Mouse (Mus musculus) heart, postnatal 36 days (tissue): ENCODE results near the gene Tmem198. TPM values are rescaled to one million over a fixed set of nuclear protein-coding genes. Genes with fewer than 3 reads are reported as not detected.

Experiments
- DNase-seq, 2 experiments: peaks; one replicate each; pipeline ENCODE4 v3.0.0; 2021 to 2022
- intact Hi-C: fragments of 180-260 bp; cut with DNase I; formaldehyde crosslinking; loops from one replicate; pipeline ENCODE4 v1.15.1; 2025
- total RNA-seq, 2 experiments: library from RNA; stranded (reverse); gene quantifications; 2 replicates each; pipeline ENCODE4 v1.2.3; 2021

Gene Tmem198
- total RNA-seq, 2 experiments from 2014 or later, result 0.11 to 0.19 TPM

DNA sequence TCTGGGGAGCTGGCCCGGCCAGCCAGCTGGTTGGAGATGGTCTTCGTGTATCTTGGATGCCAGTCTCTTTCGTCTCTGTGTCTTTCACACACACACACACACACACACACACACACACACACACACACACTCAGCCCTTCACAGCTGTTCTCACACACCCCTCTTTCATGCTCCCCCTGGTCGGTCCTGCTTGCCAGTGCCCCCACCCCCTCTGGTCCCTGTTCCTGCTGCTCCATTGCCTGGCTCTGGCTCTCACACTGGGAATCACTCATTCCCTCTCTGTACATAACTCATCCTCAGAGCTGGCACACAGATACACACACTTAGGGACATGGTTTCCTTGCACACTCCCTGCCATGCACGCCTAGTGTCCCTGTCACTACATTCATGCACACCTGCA lies 27.4 kb upstream of the Tmem198 start:
- no peak for DNase-seq
- intact Hi-C loops, result no loop called here

DNA sequence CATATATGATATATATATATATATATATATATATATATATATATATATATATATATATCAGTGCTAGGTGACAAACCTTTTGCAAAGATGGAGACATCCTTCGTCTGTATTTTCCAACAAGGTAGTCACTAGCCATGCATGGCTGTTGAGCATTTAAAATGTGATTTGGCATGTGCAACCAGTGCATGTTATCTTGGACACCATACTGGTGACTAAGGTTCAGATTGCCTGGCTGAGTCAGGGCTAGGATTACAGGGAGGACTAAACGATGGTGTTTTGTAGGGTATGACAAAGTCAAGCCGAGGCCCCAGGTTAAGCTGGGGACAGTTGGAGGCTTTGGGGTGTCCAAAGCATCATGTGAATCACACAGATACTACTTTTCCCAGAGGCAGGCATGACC lies 23.9 kb upstream of the Tmem198 start:
- no peak for DNase-seq
- intact Hi-C loops, result no loop called here

DNA sequence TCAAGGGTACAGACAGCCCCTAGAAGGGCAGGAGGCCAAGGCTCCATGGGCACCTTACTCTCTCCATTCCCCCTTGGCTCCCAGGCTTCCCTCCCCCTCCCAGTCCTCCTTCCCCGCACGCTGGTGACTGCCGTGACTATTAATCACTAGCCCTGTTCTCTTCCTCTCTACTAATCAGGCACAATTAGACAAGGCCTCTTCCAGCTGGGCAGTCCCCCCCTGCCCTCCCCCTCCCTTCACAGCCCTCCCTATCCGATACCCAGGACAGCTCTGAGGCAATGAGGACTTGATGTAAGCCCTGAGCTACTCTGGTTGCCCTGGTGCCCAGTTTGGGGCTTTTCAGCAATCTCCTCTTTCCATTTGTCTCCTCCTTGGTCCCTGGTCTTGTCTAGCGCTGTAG lies 23.4 kb upstream of the Tmem198 start:
- no peak for DNase-seq
- intact Hi-C loops, result no loop called here

DNA sequence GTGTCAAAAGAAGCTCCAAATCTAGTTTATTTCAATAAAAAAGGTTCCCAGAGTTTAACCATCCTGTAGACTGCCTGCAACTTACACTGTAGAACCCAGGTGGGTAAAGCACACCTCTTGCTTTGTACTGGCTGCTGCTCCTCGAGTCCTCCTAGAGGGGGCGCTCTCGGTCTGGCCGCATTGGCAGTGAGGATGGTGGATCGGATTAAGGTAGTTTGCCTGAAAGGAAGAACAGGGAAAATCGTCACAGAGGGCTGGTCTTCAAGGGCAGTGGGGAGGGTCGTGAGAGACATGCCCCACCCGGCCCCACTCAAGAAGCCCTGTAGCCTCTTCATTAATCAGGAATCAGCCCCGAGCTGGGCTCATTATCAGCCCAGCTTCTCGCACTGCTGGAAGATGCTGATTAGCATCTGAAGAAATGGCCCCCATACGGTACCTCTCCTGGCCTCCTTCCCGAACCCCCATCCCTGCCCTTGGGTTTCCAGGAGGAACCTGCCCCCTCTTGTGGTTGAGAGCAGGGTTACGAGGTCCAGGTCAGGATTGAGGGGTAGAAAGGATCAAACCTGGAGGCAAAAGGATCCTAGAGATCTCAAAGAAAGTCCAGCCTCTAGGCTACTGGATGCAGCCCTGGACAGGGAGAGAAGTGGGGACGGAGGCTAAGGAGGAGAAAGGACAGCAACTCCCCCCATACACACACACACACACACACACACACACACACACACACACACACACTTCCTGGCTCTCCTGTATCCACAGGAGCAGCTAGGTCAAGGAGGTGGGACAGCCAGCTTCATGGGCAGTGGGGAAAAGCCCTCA lies 22.4 kb upstream of the Tmem198 start:
- intact Hi-C loops, result no loop called here
- DNase-seq, result no peak

DNA sequence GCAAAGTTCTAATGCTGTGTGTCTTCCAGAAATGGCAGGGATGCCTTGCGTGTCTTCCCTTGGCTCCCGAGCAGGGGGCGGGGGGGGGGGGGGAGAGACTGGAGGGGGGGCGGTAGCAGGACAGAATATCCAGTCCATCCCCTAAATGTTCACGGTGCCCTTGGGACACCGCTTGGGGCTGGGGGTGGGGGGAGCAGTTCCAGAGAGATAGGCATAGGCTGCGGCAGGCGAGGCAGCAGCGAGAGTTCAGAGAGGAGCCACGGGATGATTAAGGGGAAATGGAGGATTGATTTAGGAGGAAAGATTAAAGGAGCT lies 21.7 kb upstream of the Tmem198 start:
- intact Hi-C loops, result no loop called here
- DNase-seq, result no peak

DNA sequence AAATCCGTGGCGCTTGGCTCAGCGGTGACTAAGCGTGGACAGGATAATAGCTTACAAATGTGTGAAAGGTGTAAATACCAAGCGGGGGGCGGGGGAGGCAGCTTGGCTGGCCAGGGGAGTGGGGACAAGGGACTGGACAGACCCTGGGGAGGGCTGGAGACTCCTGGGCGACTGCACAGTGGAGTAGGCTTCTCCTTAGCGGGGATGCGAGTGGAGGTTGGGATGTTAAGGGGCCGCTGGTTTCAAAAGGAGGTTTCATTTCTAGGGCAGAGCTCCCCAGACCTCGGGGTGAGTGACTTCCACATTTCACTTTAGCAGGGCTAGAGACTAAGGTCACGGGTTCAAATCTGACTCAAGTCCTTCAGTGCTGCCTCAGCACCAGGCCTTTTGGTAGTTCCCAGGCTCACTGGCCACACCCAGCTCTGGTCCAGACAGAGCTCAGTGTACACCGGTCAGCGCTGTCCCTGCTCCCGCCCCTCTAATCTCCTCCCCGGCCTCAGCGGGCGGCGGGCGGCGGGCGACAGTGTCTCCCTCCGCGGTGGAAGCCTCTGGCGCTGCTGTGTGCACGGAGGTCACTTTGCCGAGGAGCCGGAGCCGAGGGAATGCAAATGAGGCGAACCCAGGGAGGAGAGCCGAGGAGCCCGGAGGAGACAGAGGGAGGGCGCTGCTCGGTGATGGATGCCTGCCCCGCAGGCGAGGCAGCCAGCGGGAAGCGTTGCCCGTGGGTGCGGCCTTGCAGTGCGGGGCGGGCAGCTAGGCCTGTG lies 21.1 kb upstream of the Tmem198 start:
- intact Hi-C loops, result no loop called here
- DNase-seq, result peak; percentile 43 to 65

DNA sequence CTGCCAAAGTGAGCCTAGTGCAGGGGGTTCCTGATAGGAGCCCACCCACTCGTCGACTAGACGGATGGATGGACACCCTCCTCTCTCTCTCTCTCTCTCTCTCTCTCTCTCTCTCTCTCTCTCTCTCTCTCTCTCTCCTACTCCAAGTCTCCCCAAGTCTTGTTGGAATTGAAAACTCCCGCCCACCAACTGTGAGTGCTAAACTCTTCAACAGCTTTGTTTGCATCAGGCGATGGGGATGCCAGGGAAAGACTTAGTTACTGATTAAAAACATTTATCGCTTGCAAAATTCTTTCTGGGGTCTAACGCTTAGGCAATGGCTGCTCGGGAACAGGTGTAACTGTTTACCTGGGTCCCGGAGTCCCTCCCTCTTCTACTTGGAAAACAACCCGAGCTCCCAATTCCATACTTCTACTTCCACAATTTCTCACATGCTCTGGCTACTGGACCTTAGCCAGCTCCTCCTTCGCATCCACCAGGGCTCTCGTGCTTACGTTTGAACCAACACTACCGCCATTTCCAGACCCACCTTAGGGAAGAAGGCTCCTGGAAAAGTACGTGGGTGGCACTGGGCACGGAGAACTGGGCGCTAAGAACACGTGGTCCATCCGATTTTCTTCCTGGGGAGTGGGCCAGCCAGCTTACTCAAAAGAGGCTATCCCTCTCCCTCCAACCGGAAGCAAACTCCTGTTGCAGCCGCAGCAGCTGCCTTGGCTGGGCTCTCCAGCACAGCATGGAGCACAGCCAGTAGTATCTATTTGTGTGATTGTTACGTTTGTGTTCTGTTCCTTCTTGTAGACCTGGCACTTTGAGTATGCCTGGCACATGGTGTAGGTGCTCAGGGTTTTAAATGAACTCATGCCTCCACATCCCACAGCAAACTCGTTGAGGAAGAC lies 20.3 kb upstream of the Tmem198 start:
- DNase-seq, result peak in 1 of 2 experiments; percentile 40
- intact Hi-C loops, result no loop called here

DNA sequence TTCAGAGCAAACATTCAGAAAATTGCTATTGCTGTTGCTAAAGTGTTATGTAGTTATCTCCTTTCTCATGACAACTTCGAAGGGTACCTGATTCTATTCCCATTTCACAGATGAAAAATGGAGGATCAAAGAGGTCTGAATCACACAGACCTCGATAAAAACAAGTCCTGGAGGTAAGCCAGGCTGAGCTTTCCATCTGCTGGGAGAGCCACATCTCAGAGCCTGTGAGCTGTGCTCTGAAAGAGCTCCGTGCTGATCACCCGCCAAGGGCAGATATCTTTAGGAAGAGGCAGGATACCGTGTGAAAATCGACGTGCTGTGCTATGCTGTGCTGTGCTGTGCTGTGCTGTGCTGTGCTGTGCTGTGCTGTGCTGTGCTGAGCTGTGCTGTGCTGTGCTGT lies 19.0 kb upstream of the Tmem198 start:
- DNase-seq, result no peak
- intact Hi-C loops, result no loop called here

DNA sequence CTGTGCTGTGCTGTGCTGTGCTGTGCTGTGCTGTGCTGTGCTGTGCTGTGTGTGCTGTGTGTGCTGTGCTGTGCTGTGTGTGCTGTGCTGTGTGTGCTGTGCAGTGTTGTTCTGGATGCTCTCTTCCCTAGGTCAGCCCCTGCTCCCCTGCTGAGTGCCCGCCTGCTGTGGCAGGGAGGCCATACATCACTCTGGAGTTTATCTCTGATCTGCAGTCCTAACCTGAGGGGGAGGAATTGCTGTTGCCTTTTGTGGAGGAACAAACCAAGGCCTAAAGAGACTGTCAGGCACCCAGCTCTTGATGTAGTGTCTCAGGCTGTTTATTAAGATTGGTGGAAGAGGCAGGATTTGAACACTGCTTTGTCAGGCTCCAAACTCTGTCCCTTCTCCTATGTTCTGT lies 16.7 kb upstream of the Tmem198 start:
- intact Hi-C loops, result no loop called here
- no peak for DNase-seq

DNA sequence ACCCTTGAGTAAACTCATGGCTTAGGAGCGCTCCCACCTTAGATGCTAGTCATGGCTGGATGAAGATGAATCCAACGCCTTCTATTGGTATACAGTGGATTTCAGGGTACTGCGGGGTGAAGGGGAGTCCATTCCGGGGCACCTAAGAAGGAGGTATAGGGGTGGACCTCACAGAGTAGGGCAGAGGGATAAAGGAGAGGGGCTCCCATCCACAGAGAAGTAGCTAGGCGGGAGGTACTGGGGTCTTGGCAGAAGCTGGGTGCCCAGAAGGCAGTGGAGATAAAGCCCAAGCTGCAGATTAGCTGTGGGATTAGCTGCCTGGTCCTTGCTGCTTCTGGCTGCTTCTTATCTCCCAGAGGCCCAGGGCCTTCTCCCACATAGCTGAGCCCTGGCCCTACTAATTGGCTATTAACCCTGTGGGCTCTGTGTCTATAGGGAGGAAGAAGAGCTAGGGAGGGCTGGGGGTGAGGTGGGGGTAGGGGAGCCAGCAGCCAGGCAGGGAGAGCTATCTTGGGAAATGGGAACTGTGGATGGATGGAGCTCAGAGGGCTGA lies 15.6 kb upstream of the Tmem198 start:
- intact Hi-C loops, result no loop called here
- DNase-seq, result no peak

DNA sequence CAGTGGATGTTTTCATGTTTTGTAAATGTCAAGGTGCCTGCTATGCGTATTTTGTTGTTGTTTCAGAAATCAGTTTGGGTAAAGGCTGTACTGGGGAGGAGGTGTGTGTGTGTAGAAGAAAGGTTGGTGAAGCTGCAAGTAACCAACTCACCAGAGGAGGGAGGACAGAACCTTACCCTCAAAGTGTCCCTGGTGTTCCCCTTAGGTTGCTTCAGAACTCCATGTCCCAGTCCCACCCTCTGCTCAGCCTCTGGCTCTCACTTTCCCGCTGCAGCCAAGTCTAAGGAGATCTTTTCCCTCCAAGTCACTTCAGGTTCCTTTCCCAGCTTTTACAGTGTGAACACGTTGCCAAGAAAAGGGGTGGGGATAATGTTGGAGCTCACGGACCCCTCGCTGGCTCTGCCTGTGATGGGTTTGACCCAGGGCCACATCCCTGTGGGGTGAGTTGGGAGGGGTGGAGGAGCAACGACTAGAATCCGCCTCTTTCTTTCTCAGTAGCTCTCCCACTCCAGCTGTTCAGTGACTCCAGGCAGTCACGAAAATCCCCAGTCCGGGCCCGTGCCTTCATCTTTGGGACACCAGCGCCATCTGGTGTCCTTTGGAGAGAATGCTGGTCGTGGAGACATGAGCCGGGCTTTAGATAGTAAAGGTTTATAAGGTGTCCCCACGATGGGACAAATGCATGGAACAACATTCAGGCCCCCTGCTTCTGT lies 12.0 kb upstream of the Tmem198 start:
- intact Hi-C loops, result loop anchor here (1.0 kb wide), 2 partner anchors 21 to 124 kb away; no protein-coding TSS in a partner anchor
- DNase-seq, result peak; percentile 81 to 82

DNA sequence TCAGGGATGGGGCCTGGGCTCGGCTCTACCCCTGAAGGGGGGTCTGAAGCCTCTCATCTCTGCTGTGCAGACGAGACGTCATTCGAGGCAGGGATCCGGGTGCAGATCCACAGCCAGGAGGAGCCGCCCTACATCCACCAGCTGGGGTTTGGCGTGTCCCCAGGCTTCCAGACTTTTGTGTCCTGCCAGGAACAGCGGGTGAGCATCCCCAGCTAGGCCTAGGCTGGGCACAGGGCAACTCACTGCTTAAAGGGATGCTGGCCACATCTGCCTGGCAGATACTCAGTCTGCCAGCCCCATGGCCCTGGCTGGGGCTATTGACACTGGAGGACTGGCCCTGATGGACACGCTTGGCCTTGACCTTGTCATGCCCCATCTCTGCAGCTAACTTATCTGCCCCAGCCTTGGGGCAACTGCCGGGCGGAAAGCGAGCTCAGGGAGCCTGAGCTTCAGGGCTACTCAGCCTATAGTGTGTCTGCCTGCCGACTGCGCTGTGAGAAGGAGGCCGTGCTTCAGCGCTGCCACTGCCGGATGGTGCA lies 10.0 kb upstream of the Tmem198 start:
- intact Hi-C loops, result no loop called here
- DNase-seq, result no peak

DNA sequence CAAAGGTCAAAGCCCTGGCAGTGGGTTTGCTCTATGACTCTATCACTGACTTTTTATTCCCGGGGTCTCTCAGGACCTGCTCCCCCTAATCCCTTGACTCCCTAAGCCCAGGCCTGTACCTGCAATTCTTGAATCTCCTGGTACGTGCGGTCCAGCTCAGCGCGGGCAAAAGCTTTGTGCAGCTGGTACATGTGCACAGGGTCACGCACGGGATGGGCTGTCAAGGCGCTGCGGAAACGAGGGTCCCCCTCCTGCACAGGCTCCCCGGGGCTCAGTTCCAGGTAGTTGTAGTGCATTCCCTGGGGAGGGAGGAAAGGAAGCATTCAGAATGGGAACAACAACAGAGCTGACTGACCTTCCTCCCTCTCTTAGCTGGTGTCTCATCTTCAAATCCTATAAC lies 2.9 kb upstream of the Tmem198 start:
- intact Hi-C loops, result loop anchor here (5.0 kb wide), 1 partner anchor 46 kb away; the partner anchor contains the start of gene Stk11ip
- no peak for DNase-seq

DNA sequence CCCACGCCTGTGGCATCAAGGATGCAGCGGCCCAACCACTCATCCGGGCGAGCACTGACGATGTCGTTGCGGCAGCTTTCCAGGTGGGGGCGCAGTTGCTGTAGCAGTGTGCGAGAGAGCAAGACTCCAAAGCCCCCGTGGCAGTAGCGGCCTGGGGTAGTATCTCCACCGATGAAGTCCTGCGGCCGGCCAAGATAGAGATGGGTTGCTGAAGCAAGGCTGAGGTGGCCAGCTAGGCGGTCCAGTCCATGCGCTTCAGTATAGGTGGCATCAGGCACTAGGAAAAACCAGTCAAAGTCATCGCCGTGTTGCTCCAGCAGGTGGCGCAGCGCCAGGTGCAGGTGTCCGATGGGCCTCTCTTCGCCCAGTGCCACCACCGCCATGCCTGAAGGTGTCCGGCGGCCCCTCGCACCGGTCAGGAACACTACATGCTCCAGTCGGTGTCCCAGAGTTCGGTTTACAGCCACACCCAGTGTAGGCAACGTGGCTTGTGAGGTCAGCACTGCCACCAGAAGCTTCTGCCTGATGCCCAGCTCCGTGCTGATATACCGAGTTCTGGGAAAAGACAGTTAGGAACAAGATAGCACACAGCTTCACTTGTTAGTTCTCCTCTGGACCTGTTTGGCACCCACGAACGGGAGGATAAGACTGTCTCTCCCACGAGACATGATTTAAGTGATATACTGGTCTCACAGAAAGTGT lies 1.9 kb upstream of the Tmem198 start:
- DNase-seq, result peak; percentile 81 to 82

DNA sequence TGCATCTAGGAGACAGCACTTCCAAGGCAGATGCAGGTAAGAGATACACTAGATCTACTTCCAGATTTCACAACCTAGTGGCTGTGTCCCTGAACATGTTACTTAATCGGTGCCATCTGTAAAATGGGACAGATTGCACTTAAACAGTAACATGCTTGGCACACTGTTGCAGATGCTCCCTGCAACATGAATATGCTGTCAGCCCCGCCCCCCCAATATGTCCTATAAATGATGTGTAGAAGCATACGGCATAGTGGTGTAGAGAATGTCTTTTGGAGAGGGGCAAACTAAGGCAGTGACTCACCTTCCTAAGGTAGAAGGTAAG lies 1.4 kb upstream of the Tmem198 start:
- intact Hi-C loops, result loop anchor here (1.0 to 5.0 kb wide), 3 partner anchors 44 to 119 kb away; partner anchors contain the start of gene Stk11ip
- DNase-seq, result no peak

More for the DNA sequence above, 1.9 kb upstream of the Tmem198 start:
- intact Hi-C loops, result loop anchor here (1.0 to 5.0 kb wide), 3 partner anchors 45 to 120 kb away; partner anchors contain the start of gene Stk11ip

DNA sequence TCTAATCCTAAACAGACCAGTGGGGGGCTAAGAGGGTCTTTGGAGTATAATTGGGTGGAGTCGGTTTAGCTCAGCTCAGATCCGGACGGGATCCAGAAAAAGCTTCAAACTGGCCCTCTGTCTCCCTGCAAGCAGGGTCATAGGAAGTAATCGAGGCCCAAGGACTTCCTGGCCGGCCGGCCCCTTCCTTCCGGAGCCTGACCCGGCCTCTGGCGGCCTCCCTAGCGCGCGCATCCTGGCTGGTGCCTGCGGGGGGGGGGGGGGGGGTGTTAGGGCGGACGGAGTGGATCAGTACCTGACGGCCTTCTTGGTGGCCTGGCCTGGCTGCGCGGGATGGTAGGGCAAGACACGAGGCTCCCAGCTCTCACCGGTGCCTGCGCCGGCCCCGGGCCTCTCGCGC lies 835 bp upstream of the Tmem198 start:
- peak in 1 of 2 experiments; percentile 53 for DNase-seq
- intact Hi-C loops, result loop anchor here (5.0 kb wide), 1 partner anchor 44 kb away; the partner anchor contains the start of gene Stk11ip

DNA sequence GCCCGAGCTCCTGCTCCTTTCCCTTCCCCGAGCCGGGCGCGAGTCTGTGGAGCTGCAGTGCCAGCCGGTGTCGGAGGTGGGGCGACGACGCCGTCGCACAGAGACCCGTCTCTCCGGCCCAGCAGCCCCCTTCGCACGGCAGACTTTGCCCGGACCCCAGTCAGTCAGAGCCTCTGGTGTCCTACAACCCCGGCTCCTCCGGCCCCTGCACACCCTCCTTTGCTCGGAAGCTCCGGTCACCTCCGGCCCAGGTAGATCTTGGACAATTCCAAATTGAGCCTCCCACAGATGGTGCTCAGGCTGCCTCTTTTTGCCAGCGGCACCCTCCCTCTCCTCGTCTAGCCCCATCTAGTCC lies 280 bp downstream of the Tmem198 start:
- intact Hi-C loops, result loop anchor here (5.0 kb wide), 1 partner anchor 43 kb away; the partner anchor contains the start of gene Stk11ip
- DNase-seq, result no peak

DNA sequence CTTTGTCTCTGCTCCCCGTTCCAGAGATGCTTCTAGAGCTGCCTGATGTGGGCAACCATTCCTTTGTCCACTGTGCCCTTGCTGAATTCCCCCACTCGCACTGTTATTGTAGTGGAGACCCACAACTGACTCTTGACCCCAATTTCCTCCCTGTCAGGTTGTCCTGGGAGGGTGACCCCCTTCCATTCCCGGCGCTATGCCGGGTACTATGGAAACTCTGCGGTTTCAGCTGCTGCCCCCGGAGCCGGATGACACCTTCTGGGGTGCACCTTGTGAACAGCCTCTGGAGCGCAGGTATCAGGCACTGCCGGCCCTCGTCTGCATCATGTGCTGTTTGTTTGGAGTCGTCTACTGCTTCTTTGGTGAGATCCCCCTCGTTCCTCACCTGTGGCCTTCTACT lies 704 bp downstream of the Tmem198 start:
- DNase-seq, result no peak
- intact Hi-C loops, result loop anchor here (2.0 kb wide), 1 partner anchor 25 kb away; no protein-coding TSS in a partner anchor

DNA sequence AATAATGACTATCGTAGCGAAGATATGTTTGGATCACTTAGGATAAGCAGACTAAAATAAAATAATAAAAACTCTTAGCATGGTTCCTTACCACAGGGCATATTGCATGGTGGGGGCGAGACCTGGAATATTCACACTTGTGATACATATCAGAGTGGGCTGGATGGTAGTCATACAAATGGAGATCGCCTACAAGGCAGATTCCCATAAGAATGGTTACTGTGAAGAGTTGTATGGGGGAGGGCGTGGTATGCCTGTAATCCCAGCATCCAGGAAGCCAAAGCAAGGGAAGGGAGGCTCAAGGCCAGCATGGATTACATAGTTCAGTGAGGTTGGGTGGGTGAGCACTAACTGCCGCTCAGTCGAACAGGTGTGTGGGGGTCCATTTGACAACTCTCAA lies 1.4 kb downstream of the Tmem198 start:
- DNase-seq, result no peak
- intact Hi-C loops, result loop anchor here (2.0 kb wide), 1 partner anchor 24 kb away; no protein-coding TSS in a partner anchor
